Mouse (Mus musculus): ENCODE data around the gene Slco2a1.

DNA sequence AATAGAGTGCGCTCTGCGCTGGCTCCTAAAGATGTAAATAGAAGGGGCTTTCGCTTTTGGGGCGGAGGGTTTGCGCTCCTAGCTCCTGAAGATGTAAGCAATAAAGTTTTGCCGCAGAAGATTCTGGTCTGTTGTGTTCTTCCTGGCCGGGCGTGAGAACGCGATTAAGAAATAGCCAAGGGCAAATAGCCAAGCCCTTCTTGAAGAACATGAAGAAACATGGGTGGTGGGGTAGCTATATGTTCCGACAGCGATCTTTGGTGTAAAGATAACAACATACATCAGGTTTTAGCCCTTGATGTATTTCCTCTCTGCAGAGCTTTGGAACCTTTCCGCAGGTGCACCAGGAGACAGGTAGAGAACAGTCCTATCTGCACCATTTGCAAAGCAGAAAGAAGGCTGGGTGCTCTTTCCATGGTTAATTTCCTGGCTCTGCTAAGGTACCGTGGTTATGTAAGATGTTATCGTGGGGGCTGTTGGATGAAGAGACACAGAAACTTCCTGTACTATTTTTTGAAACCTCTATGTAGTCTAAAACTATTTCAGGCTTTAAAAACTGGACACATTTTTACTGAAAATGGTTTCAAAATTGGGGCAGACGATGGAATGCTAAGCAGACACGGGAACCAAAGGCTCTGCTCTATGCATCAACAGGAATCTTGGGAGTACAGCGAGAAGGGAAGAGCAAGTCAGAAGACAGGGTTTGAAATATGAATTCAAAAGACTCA lies 120.6 kb downstream of the Slco2a1 start:
- TF ChIP-seq POLR2A (IDR thresholded peaks at IDR 0.05; ENCODE audit: insufficient read depth, low read depth, low read length) (no peak), CTCF (IDR thresholded peaks at IDR 0.05; ENCODE audit: insufficient read depth, low read depth, low read length) (no peak)
